Mouse (Mus musculus) MEL (cell line): ENCODE data around the gene Fcho1. TPM values are rescaled to one million over a fixed set of nuclear protein-coding genes. Genes with fewer than 3 reads are reported as not detected.

Source experiments
- DNase-seq: peaks from one replicate; pipeline ENCODE4 v3.0.0; 2011; ENCODE audit warnings: low read depth, low spot score
- H3K27ac ChIP-seq: 2 replicates; pipeline ENCODE4 v1.5.1; 2012; ENCODE audit warnings: low read depth, mild to moderate bottlenecking, control low read depth, low read length, moderate library complexity; ENCODE audit not compliant: control insufficient read depth
- H3K27me3 ChIP-seq, 2 experiments: fragments of 150-350 bp in 1 of 2; sonication (generic) in 1 of 2; 2 replicates each; pipeline ENCODE4 v1.6.1; 2012; ENCODE audit warnings: low read length in 2 of 2, mild to moderate bottlenecking in 2 of 2, improper control_type of control experiment in 1 of 2, moderate library complexity in 1 of 2; ENCODE audit not compliant: insufficient read depth in 2 of 2, control insufficient read depth in 1 of 2
- H3K36me3 ChIP-seq, 2 experiments: 2 replicates each; pipeline ENCODE4 v1.6.1; 2012 to 2014; ENCODE audit warnings: low read length in 2 of 2, improper control_type of control experiment in 1 of 2, inconsistent platforms in 1 of 2, mild to moderate bottlenecking in 1 of 2; ENCODE audit not compliant: insufficient read depth in 2 of 2, control insufficient read depth in 1 of 2
- H3K4me1 ChIP-seq, 2 experiments: fragments of 150-350 bp in 1 of 2; sonication (generic) in 1 of 2; 2 replicates each; pipeline ENCODE4 v1.6.1; 2012; ENCODE audit warnings: low read length in 2 of 2, improper control_type of control experiment in 1 of 2, mild to moderate bottlenecking in 1 of 2; ENCODE audit not compliant: insufficient read depth in 2 of 2, control insufficient read depth in 1 of 2
- H3K4me3 ChIP-seq, 2 experiments: fragments of 150-350 bp in 1 of 2; sonication (generic) in 1 of 2; 2 replicates each; pipeline ENCODE4 v1.5.1; 2012; ENCODE audit warnings: low read depth in 2 of 2, low read length in 2 of 2, mild to moderate bottlenecking in 2 of 2, moderate library complexity in 2 of 2, control low read depth in 1 of 2, improper control_type of control experiment in 1 of 2; ENCODE audit not compliant: control insufficient read depth in 1 of 2, insufficient read depth in 1 of 2
- H3K79me2 ChIP-seq: 2 replicates; pipeline ENCODE4 v1.6.1; 2012; ENCODE audit warnings: mild to moderate bottlenecking, low read length, moderate library complexity; ENCODE audit not compliant: control insufficient read depth, poor library complexity, insufficient read depth
- H3K9ac ChIP-seq: 2 replicates; pipeline ENCODE4 v1.6.1; 2012; ENCODE audit warnings: low read depth, mild to moderate bottlenecking, control low read depth, low read length, moderate library complexity; ENCODE audit not compliant: control insufficient read depth, poor library complexity, severe bottlenecking
- H3K9me3 ChIP-seq: fragments of 150-350 bp; sonication (generic); replicated peaks from 2 replicates; pipeline ENCODE4 v1.6.1; 2012; ENCODE audit warnings: mild to moderate bottlenecking, low read length, improper control_type of control experiment, moderate library complexity; ENCODE audit not compliant: insufficient read depth
- CTCF ChIP-seq, 3 experiments: IDR thresholded peaks in 2 of 3; conservative IDR thresholded peaks in 1 of 3; 2 replicates each; pipeline ENCODE4 v1.5.1; 2011 to 2012; ENCODE audit warnings: low read length in 3 of 3, low read depth in 2 of 3, mild to moderate bottlenecking in 2 of 3, improper control_type of control experiment in 1 of 3, inconsistent platforms in 1 of 3, mixed read lengths in 1 of 3, moderate library complexity in 1 of 3; ENCODE audit not compliant: control insufficient read depth in 1 of 3, insufficient read depth in 1 of 3, poor library complexity in 1 of 3, severe bottlenecking in 1 of 3
- E2F4 ChIP-seq: IDR thresholded peaks from 2 replicates; pipeline ENCODE4 v1.6.1; 2011; ENCODE audit warnings: low read depth, low read length, improper control_type of control experiment, borderline replicate concordance
- ELF1 ChIP-seq: IDR thresholded peaks from 2 replicates; pipeline ENCODE4 v1.6.1; 2014; ENCODE audit warnings: low read depth, mild to moderate bottlenecking, inconsistent platforms, low read length, improper control_type of control experiment, moderate library complexity
- GABPA ChIP-seq: IDR thresholded peaks from 2 replicates; pipeline ENCODE4 v1.6.1; 2012; ENCODE audit warnings: low read depth, mild to moderate bottlenecking, inconsistent platforms, low read length, improper control_type of control experiment, moderate library complexity
- HCFC1 ChIP-seq: IDR thresholded peaks from 2 replicates; pipeline ENCODE4 v1.6.1; 2012; ENCODE audit warnings: low read depth, mild to moderate bottlenecking, inconsistent platforms, low read length, improper control_type of control experiment, moderate library complexity
- JUND ChIP-seq: IDR thresholded peaks from 2 replicates; pipeline ENCODE4 v1.6.1; 2011; ENCODE audit warnings: low read depth, mild to moderate bottlenecking, improper control_type of control experiment, low read length
- MAFK ChIP-seq: IDR thresholded peaks from 2 replicates; pipeline ENCODE4 v1.6.1; 2011; ENCODE audit warnings: low read depth, mild to moderate bottlenecking, low read length, improper control_type of control experiment, borderline replicate concordance
- MAX ChIP-seq: IDR thresholded peaks from 2 replicates; pipeline ENCODE4 v1.6.1; 2011; ENCODE audit warnings: low read length, improper control_type of control experiment
- MXI1 ChIP-seq: IDR thresholded peaks from 2 replicates; pipeline ENCODE4 v1.6.1; 2011; ENCODE audit warnings: mild to moderate bottlenecking, low read depth, low read length, improper control_type of control experiment
- MYB ChIP-seq: IDR thresholded peaks from 2 replicates; pipeline ENCODE4 v1.6.1; 2011; ENCODE audit warnings: mild to moderate bottlenecking, low read depth, low read length, improper control_type of control experiment
- MYC ChIP-seq: IDR thresholded peaks from 2 replicates; pipeline ENCODE4 v1.6.1; 2011; ENCODE audit warnings: low read depth, mild to moderate bottlenecking, low read length, improper control_type of control experiment, moderate library complexity
- NELFE ChIP-seq: IDR thresholded peaks from 2 replicates; pipeline ENCODE4 v1.6.1; 2011; ENCODE audit warnings: low read depth, low read length, improper control_type of control experiment
- RAD21 ChIP-seq: IDR thresholded peaks from 2 replicates; pipeline ENCODE4 v1.6.1; 2011; ENCODE audit warnings: mild to moderate bottlenecking, low read depth, low read length, improper control_type of control experiment
- RCOR1 ChIP-seq: IDR thresholded peaks from 2 replicates; pipeline ENCODE4 v1.6.1; 2012; ENCODE audit warnings: low read depth, mild to moderate bottlenecking, inconsistent platforms, low read length, improper control_type of control experiment
- SMC3 ChIP-seq: IDR thresholded peaks from 2 replicates; pipeline ENCODE4 v1.6.1; 2011; ENCODE audit warnings: low read depth, low read length, improper control_type of control experiment
- TAL1 ChIP-seq: IDR thresholded peaks from 2 replicates; pipeline ENCODE4 v1.6.1; 2012; ENCODE audit warnings: mild to moderate bottlenecking, inconsistent platforms, low read length, moderate library complexity, mixed read lengths
- UBTF ChIP-seq: IDR thresholded peaks from 2 replicates; pipeline ENCODE4 v1.6.1; 2012; ENCODE audit warnings: low read depth, mild to moderate bottlenecking, inconsistent platforms, low read length, improper control_type of control experiment, moderate library complexity, borderline replicate concordance; ENCODE audit not compliant: insufficient read depth
- USF1 ChIP-seq: IDR thresholded peaks from 2 replicates; pipeline ENCODE4 v1.6.1; 2014; ENCODE audit warnings: low read depth, mild to moderate bottlenecking, inconsistent platforms, low read length, improper control_type of control experiment, moderate library complexity
- ZC3H11A ChIP-seq: IDR thresholded peaks from 2 replicates; pipeline ENCODE4 v1.6.1; 2012; ENCODE audit warnings: low read depth, mild to moderate bottlenecking, inconsistent platforms, low read length, improper control_type of control experiment
- ZKSCAN1 ChIP-seq: IDR thresholded peaks from 2 replicates; pipeline ENCODE4 v1.6.1; 2012; ENCODE audit warnings: low read depth, mild to moderate bottlenecking, inconsistent platforms, low read length, improper control_type of control experiment, moderate library complexity
- ZMIZ1 ChIP-seq: IDR thresholded peaks from 2 replicates; pipeline ENCODE4 v1.6.1; 2012; ENCODE audit warnings: low read depth, mild to moderate bottlenecking, inconsistent platforms, low read length, improper control_type of control experiment, moderate library complexity
- polyA plus RNA-seq, 2 experiments: library from polyadenylated mRNA; stranded (reverse) in 1 of 2; unstranded in 1 of 2; fragments of >175 nt in 1 of 2; fragments of >200 nt in 1 of 2; gene quantifications; 2 replicates each; pipeline versions ENCODE4 v1.2.1 to v1.2.4; 2012; ENCODE audit warnings: low replicate concordance in 2 of 2, low read depth in 1 of 2; ENCODE audit not compliant: insufficient read length in 2 of 2, insufficient read depth in 1 of 2, missing spikeins in 1 of 2
- total RNA-seq: library from RNA; depleted of rRNA; stranded (reverse); fragments of 300-350 nt; gene quantifications from 2 replicates; pipeline ENCODE4 v1.2.3, GENCODE M21; 2012

Gene Fcho1
- total and polyA plus RNA-seq, 3 experiments: 3.7 to 6.8 TPM; not detected in 1

- no peak for TF ChIP-seq E2F4
- peak; percentile 14; the same call in 1 of the 2 replicates for TF ChIP-seq TAL1
- no peak for TF ChIP-seq HCFC1
These were observed 22.6 kb downstream of the Fcho1 start (continued) for GRCm38 (mm10) chr8:71702923-71703322.

GRCm38 (mm10) chr8:71702087-71702432 lies 23.5 kb downstream of the Fcho1 start:
- H3K4me3 ChIP-seq: peak overlapping the region; percentile 25 to 38
- peaks cover 0 to 8% of the 10 kb centered on the region in 2 experiments; a peak in 2 of 4 replicates for H3K36me3 ChIP-seq
- H3K9ac ChIP-seq: peak overlapping the region; percentile 51
- H3K27ac ChIP-seq: peak overlapping the region; percentile 39
- peaks cover 10 to 21% of the 10 kb centered on the region in 2 experiments for H3K4me1 ChIP-seq
- H3K27me3 ChIP-seq: no peaks in the 10 kb centered on the region
- peak; percentile 14 for TF ChIP-seq RAD21
- TF ChIP-seq RCOR1: 0 out of 2 replicates have a peak, but pooled peaks have one; percentile 14
- 0 out of 2 replicates have a peak, but pooled peaks have one; percentile 6 for TF ChIP-seq ZC3H11A
- no peak for TF ChIP-seq MYB
- no peak for TF ChIP-seq ZKSCAN1
- TF ChIP-seq JUND: no peak
- 0 out of 2 replicates have a peak, but pooled peaks have one; percentile 22 for TF ChIP-seq MAX
- TF ChIP-seq CTCF (IDR thresholded peaks at IDR 0.05 in 2 of 3, conservative IDR thresholded peaks at IDR 0.05 in 1 of 3; ENCODE audit: control insufficient read depth in 1 of 3, insufficient read depth in 1 of 3, low read depth in 2 of 3, low read length in 3 of 3, poor library complexity in 1 of 3, severe bottlenecking in 1 of 3): peak in 2 of 3 experiments; percentile 35 to 46; a peak in 5 of 6 replicates
- peak; percentile 33 for TF ChIP-seq SMC3
- TF ChIP-seq MXI1: 0 out of 2 replicates have a peak, but pooled peaks have one; percentile 19
- TF ChIP-seq USF1: no peak
- TF ChIP-seq MAFK: no peak
- TF ChIP-seq, all 39 proteins: peak for 7
- Histone ChIP-seq H3K9me3 (no peaks in the 10 kb centered on the region), H3K79me2 (no peaks in the 10 kb centered on the region)
- peak; percentile 66 for DNase-seq

- peaks cover 10 to 21% of the 10 kb centered on the region in 2 experiments for H3K4me1 ChIP-seq
- DNase-seq: no peak
- H3K36me3 ChIP-seq: peaks cover 0 to 8% of the 10 kb centered on the region in 2 experiments; a peak in 2 of 4 replicates
- H3K79me2 ChIP-seq: no peaks in the 10 kb centered on the region
- peak within 1 kb of the TSS; percentile 51 for H3K9ac ChIP-seq
- TF ChIP-seq NELFE: no peak
- TF ChIP-seq GABPA: no peak
- TF ChIP-seq MYC: no peak
- no peak for TF ChIP-seq MAFK
- no peak for TF ChIP-seq MAX
- no peak for TF ChIP-seq RAD21
- no peak for TF ChIP-seq JUND
- no peak for TF ChIP-seq ZMIZ1
- no peak for TF ChIP-seq USF1
- no peak for TF ChIP-seq ZKSCAN1
- TF ChIP-seq ELF1: no peak
- TF ChIP-seq UBTF: no peak
- TF ChIP-seq, all 39 proteins: peak for 0
- Histone ChIP-seq H3K9me3 (no peaks in the 10 kb centered on the region), H3K27me3 (no peaks in the 10 kb centered on the region), H3K27ac (peak within 1 kb of the TSS; percentile 39), H3K4me3 (peak within 1 kb of the TSS; percentile 45 to 47)
These were observed 24.0 kb downstream of the Fcho1 start, which contains the start of gene B3gnt3 for GRCm38 (mm10) chr8:71701414-71702086. Gene B3gnt3 (minus strand): TSS chr8:71701789.
